Mouse (Mus musculus): ENCODE data around the gene Pigm. TPM values are rescaled to one million over a fixed set of nuclear protein-coding genes. Genes with fewer than 3 reads are reported as not detected.
A peak's percentile ranks its signal among the peaks of the same experiment; 100 is the strongest.

Gene Pigm
- polyA plus RNA-seq, 1 experiment from 2014 or later: 8.7 TPM

DNA sequence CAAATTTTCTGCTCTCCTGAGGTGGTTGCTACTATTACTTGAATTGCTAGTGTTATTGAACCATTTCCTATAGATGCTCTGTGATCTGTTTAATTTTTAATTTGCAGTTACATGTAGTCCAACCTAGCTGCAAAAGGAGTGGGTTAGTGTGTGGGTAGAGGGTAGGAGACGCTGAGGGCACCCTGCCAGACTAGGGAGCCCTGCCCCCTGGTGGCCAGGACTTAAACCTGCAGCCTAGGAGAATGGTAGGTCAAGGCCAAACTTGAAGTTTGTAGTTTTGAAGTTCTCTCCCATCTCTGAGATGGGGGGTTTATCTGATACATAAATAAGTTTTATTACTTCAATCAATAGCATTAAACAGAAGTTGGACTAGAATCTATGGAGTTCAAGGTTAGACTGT is 18.8 kb upstream of the Pigm start:
- H3K4me1 ChIP-seq (replicated peaks; ENCODE audit: control insufficient read depth, insufficient read depth, low read length): no peaks in the 10 kb centered on the region
- H3K36me3 ChIP-seq (ENCODE audit: control insufficient read depth, insufficient read depth, low read length): no peaks in the 10 kb centered on the region
- 0% methylated on average over 1 of the region's 1 CpGs for WGBS
- no peak for ATAC-seq (replicated peaks; ENCODE audit: low FRiP score, low TSS enrichment, low read depth)
- no peak overlapping the region for H3K4me2 ChIP-seq (ENCODE audit: low read length)
- H3K9me3 ChIP-seq (ENCODE audit: control insufficient read depth, low read length): no peaks in the 10 kb centered on the region
- H3K27me3 ChIP-seq (replicated peaks; ENCODE audit: control insufficient read depth, insufficient read depth, low read length): no peaks in the 10 kb centered on the region
- no peak for DNase-seq (ENCODE audit: low spot score)
- no peak overlapping the region for H3K9ac ChIP-seq (ENCODE audit: low read length)
- H3K4me3 ChIP-seq (ENCODE audit: low read depth, low read length): no peak overlapping the region
- H3K27ac ChIP-seq (ENCODE audit: low read depth): no peak overlapping the region

DNA sequence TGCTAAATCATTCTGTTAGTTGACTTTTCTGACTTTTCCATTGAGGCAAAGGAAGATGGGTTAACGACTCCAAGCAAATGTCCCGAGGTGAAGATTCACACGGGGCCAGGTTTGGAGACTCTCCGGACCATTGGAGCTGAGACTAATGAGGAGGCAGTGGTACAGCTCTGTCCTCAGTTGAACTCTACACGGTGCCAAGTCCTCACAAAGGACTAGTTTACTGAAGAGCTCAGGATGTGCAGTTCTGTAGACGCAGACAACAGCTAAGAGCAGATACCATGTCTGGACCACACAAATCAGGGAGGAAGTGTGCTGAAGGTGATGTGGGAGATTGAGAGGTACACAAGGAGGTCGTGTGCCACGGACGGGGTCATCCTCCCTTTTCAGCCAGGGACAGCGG is 18.0 kb upstream of the Pigm start:
- Histone ChIP-seq H3K9ac (ENCODE audit: low read length) (no peak overlapping the region), H3K27me3 (replicated peaks; ENCODE audit: control insufficient read depth, insufficient read depth, low read length) (0 out of 2 replicates have a peak, but pooled peaks cover 3% of the 10 kb centered on the region), H3K27ac (ENCODE audit: low read depth) (no peak overlapping the region), H3K9me3 (ENCODE audit: control insufficient read depth, low read length) (no peaks in the 10 kb centered on the region), H3K4me2 (ENCODE audit: low read length) (no peak overlapping the region), H3K4me1 (replicated peaks; ENCODE audit: control insufficient read depth, insufficient read depth, low read length) (no peaks in the 10 kb centered on the region), H3K36me3 (ENCODE audit: control insufficient read depth, insufficient read depth, low read length) (no peaks in the 10 kb centered on the region), H3K4me3 (ENCODE audit: low read depth, low read length) (no peak overlapping the region)
- ATAC-seq (replicated peaks; ENCODE audit: low FRiP score, low TSS enrichment, low read depth): no peak
- no peak for DNase-seq (ENCODE audit: low spot score)
- WGBS: 83% methylated on average over 10 of the region's 10 CpGs

DNA sequence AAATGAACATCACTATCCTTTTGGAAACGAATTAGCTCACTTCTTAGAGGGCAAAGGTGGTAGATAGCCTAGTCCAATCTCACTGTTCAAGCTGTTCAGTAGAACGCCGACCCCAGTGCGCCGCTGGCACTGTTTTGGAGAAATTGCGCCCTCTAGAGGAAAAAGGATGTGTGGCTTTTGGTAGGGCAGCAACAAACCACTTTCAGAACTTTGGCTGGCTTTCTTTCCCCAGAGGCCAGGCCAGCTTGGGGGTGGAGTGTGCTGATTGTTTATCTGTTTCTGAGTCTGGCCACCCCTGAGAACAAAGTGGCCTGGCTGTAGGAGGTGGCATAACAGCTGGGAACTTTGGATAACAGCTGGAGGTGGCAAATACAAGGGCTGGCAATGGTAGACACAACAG is 11.7 kb upstream of the Pigm start:
- H3K4me1 ChIP-seq (replicated peaks; ENCODE audit: control insufficient read depth, insufficient read depth, low read length): no peaks in the 10 kb centered on the region
- no peak overlapping the region for H3K27ac ChIP-seq (ENCODE audit: low read depth)
- H3K9me3 ChIP-seq (ENCODE audit: control insufficient read depth, low read length): no peaks in the 10 kb centered on the region
- no peak overlapping the region for H3K4me3 ChIP-seq (ENCODE audit: low read depth, low read length)
- 8% methylated on average over 6 of the region's 6 CpGs for WGBS
- no peak overlapping the region for H3K4me2 ChIP-seq (ENCODE audit: low read length)
- H3K36me3 ChIP-seq (ENCODE audit: control insufficient read depth, insufficient read depth, low read length): no peaks in the 10 kb centered on the region
- no peak for ATAC-seq (replicated peaks; ENCODE audit: low FRiP score, low TSS enrichment, low read depth)
- no peak overlapping the region for H3K9ac ChIP-seq (ENCODE audit: low read length)
- H3K27me3 ChIP-seq (replicated peaks; ENCODE audit: control insufficient read depth, insufficient read depth, low read length): 0 out of 2 replicates have a peak, but pooled peaks cover 3% of the 10 kb centered on the region
- DNase-seq (ENCODE audit: low spot score): no peak

DNA sequence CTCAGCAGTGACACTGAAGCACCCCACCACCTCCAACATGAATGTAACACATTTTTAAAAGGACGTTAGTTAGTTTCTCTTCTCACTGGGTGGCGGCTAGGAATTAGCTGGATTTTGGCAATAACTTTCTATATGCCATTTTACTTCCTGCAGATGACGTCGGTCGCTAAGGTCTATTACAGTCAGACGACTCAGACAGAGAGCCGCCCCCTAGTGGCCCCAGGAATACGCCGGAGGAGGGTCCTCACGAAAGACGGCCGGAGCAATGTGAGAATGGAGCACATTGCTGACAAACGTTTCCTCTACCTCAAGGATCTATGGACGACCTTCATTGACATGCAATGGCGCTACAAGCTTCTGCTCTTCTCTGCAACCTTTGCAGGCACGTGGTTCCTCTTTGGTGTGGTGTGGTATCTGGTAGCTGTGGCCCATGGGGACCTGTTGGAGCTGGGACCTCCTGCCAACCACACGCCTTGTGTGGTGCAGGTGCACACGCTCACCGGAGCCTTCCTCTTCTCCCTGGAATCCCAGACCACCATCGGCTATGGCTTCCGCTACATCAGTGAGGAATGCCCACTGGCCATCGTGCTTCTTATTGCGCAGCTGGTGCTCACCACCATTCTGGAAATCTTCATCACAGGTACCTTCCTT is 7.5 kb upstream of the Pigm start:
- no peak overlapping the region for H3K27ac ChIP-seq (ENCODE audit: low read depth)
- WGBS: 27% methylated on average over 23 of the region's 23 CpGs
- H3K4me3 ChIP-seq (ENCODE audit: low read depth, low read length): no peak overlapping the region
- H3K9me3 ChIP-seq (ENCODE audit: control insufficient read depth, low read length): no peaks in the 10 kb centered on the region
- H3K9ac ChIP-seq (ENCODE audit: low read length): no peak overlapping the region
- H3K4me1 ChIP-seq (replicated peaks; ENCODE audit: control insufficient read depth, insufficient read depth, low read length): no peaks in the 10 kb centered on the region
- H3K4me2 ChIP-seq (ENCODE audit: low read length): peak overlapping the region; percentile 29; the same call in 1 of the 2 replicates
- no peaks in the 10 kb centered on the region for H3K27me3 ChIP-seq (replicated peaks; ENCODE audit: control insufficient read depth, insufficient read depth, low read length)
- DNase-seq (ENCODE audit: low spot score) (peak; percentile 74), ATAC-seq (replicated peaks; ENCODE audit: low FRiP score, low TSS enrichment, low read depth) (peak; percentile 56)
- no peaks in the 10 kb centered on the region for H3K36me3 ChIP-seq (ENCODE audit: control insufficient read depth, insufficient read depth, low read length)

DNA sequence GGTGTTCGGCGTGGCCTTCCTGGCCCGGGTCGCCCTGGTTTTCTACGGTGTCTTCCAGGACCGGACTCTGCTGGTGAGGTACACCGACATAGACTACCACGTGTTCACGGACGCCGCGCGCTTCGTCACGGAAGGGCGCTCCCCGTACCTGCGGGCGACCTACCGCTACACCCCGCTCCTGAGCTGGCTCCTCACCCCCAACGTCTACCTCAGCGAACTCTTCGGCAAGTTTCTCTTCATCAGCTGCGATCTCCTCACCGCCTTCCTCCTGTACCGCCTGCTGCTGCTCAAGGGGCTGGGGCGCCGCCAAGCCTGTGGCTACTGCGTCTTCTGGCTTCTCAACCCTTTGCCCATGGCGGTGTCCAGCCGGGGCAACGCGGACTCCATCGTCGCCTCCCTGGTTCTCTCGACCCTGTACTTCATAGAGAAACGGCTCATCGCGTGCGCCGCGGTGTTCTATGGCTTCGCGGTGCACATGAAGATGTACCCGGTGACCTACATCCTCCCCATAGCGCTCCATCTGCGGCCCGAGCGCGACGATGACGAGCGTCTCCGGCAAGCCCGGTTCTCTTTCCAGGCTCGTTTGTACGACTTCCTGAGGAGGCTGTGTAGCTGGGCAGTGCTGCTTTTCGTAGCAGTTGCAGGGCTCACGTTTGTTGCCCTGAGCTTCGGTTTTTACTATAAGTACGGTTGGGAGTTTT is 562 bp downstream of the Pigm start:
- ATAC-seq (replicated peaks; ENCODE audit: low FRiP score, low TSS enrichment, low read depth): no peak; the same call in none of the 2 replicates
- DNase-seq (ENCODE audit: low spot score): peak; percentile 72
- Histone ChIP-seq H3K27ac (ENCODE audit: low read depth) (peak overlapping the region; percentile 43; the same call in 1 of the 2 replicates), H3K4me1 (replicated peaks; ENCODE audit: control insufficient read depth, insufficient read depth, low read length) (peaks cover 6% of the 10 kb centered on the region; the same call in 1 of the 2 replicates), H3K4me3 (ENCODE audit: low read depth, low read length) (peak overlapping the region; percentile 92), H3K9me3 (ENCODE audit: control insufficient read depth, low read length) (no peaks in the 10 kb centered on the region; the same call in 1 of the 2 replicates), H3K4me2 (ENCODE audit: low read length) (peak overlapping the region; percentile 94), H3K27me3 (replicated peaks; ENCODE audit: control insufficient read depth, insufficient read depth, low read length) (no peaks in the 10 kb centered on the region), H3K9ac (ENCODE audit: low read length) (peak overlapping the region; percentile 86), H3K36me3 (ENCODE audit: control insufficient read depth, insufficient read depth, low read length) (peaks cover 26% of the 10 kb centered on the region)
- WGBS: 2% methylated on average over 62 of the region's 62 CpGs

DNA sequence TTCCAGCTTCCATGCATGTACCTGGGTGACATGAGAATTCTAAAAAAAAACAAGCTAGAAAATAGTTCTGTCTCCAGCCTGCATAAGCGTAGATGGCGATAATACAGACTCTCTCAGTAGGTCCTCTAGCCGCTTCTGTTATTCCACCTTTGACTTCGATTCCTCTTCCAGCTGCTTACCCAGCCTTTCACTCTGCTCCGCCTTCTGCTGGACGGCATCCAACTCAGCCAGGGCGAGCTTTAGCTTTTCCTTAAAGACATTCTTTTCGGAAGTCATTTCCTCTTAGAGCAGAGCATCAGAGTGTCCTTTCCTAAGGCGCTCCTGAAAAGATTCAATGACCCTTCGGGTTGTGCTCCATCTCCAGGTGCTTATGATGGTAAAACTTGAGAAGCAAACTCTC is 3.7 kb downstream of the Pigm start:
- 74% methylated on average over 10 of the region's 10 CpGs for WGBS
- Histone ChIP-seq H3K4me2 (ENCODE audit: low read length) (no peak overlapping the region), H3K27ac (ENCODE audit: low read depth) (no peak overlapping the region), H3K36me3 (ENCODE audit: control insufficient read depth, insufficient read depth, low read length) (peaks cover 26% of the 10 kb centered on the region), H3K9me3 (ENCODE audit: control insufficient read depth, low read length) (no peaks in the 10 kb centered on the region; the same call in 1 of the 2 replicates), H3K9ac (ENCODE audit: low read length) (no peak overlapping the region), H3K4me3 (ENCODE audit: low read depth, low read length) (no peak overlapping the region), H3K27me3 (replicated peaks; ENCODE audit: control insufficient read depth, insufficient read depth, low read length) (no peaks in the 10 kb centered on the region), H3K4me1 (replicated peaks; ENCODE audit: control insufficient read depth, insufficient read depth, low read length) (peaks cover 6% of the 10 kb centered on the region; the same call in 1 of the 2 replicates)
- ATAC-seq (replicated peaks; ENCODE audit: low FRiP score, low TSS enrichment, low read depth): no peak
- DNase-seq (ENCODE audit: low spot score): no peak

DNA sequence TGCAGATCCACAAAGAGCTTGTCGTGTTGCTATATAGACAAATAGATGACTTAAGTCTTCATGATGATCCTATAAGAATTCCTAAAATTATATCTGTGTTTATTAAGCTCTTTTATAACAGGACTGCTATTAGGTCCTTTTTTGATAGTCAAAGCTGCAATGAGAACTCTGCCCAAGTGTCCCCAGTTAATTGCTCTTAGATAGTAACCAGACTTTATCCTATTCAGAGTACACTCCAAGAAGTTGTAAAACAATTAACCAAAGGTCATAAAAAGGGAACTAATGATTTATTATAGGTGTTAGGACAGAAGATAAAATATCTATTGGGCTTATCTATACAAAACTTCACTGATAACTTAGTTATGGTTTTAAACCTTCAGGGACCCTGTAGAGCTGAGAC is 5.7 kb downstream of the Pigm start:
- H3K9ac ChIP-seq (ENCODE audit: low read length): no peak overlapping the region
- no peak overlapping the region for H3K4me2 ChIP-seq (ENCODE audit: low read length)
- no peaks in the 10 kb centered on the region for H3K27me3 ChIP-seq (replicated peaks; ENCODE audit: control insufficient read depth, insufficient read depth, low read length)
- no peak for DNase-seq (ENCODE audit: low spot score)
- no peak overlapping the region for H3K4me3 ChIP-seq (ENCODE audit: low read depth, low read length)
- no peak overlapping the region for H3K27ac ChIP-seq (ENCODE audit: low read depth)
- H3K4me1 ChIP-seq (replicated peaks; ENCODE audit: control insufficient read depth, insufficient read depth, low read length): peaks cover 6% of the 10 kb centered on the region; the same call in 1 of the 2 replicates
- WGBS: 82% methylated on average over 1 of the region's 1 CpGs
- ATAC-seq (replicated peaks; ENCODE audit: low FRiP score, low TSS enrichment, low read depth): no peak
- no peaks in the 10 kb centered on the region; the same call in 1 of the 2 replicates for H3K9me3 ChIP-seq (ENCODE audit: control insufficient read depth, low read length)
- peaks cover 26% of the 10 kb centered on the region for H3K36me3 ChIP-seq (ENCODE audit: control insufficient read depth, insufficient read depth, low read length)

DNA sequence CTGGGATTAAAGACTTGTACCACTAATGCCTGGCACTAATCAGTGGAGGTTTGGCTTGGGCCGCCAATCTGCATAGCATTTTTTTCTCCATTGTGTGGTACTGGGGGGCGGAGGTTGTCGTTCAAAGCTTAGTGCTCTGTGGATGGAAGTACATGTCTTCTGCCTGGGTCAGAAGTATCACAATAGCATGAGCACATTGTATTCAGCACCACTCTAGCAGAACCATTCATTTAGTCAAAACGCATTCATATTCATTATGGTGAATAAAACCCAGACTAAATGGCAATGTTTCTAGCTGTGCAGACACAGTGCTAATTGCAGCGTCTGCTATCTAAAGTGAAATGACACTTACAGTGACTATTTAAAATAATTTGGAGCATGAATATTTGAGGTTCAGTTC is 10.9 kb downstream of the Pigm start:
- H3K4me1 ChIP-seq (replicated peaks; ENCODE audit: control insufficient read depth, insufficient read depth, low read length): peaks cover 6% of the 10 kb centered on the region
- ATAC-seq (replicated peaks; ENCODE audit: low FRiP score, low TSS enrichment, low read depth) (no peak), DNase-seq (ENCODE audit: low spot score) (no peak)
- H3K9me3 ChIP-seq (ENCODE audit: control insufficient read depth, low read length): no peaks in the 10 kb centered on the region
- no peak overlapping the region for H3K4me3 ChIP-seq (ENCODE audit: low read depth, low read length)
- no peak overlapping the region for H3K9ac ChIP-seq (ENCODE audit: low read length)
- no peaks in the 10 kb centered on the region for H3K36me3 ChIP-seq (ENCODE audit: control insufficient read depth, insufficient read depth, low read length)
- no peak overlapping the region for H3K4me2 ChIP-seq (ENCODE audit: low read length)
- no peak overlapping the region for H3K27ac ChIP-seq (ENCODE audit: low read depth)
- 0 out of 2 replicates have a peak, but pooled peaks cover 3% of the 10 kb centered on the region for H3K27me3 ChIP-seq (replicated peaks; ENCODE audit: control insufficient read depth, insufficient read depth, low read length)
- 86% methylated on average over 5 of the region's 5 CpGs for WGBS

Data from intestine, embryonic 14.5 days (tissue).